Mouse (Mus musculus): ENCODE results near the gene Xrcc6. TPM values are rescaled to one million over a fixed set of nuclear protein-coding genes. Genes with fewer than 3 reads are reported as not detected.

Gene Xrcc6
- polyA plus RNA-seq, 1 experiment from 2014 or later = 57.7 TPM

DNA sequence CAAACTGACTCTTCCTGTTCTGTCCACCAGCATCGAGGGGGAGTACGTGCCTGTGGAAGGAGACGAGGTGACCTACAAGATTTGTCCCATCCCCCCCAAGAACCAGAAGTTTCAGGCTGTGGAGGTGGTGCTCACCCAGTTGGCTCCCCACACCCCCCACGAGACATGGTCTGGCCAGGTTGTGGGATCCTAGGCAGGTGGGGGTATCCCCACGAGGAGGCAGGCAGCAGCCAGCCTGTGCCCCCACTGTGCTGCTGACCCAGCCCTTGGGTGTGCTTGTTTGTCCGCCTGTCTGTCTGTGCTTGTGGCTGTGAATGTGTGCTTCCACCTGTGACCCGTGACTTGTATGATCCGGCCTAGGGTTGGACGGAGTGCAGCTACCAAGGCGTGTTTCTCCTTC, 38.6 kb upstream of the Xrcc6 start:
- H3K36me3 ChIP-seq (ENCODE audit: control insufficient read depth, insufficient read depth, low read length) = peaks cover 9% of the 10 kb centered on the region; the same call in 1 of the 2 replicates
- no peaks in the 10 kb centered on the region for H3K4me1 ChIP-seq (ENCODE audit: control insufficient read depth in 2 of 2, insufficient read depth in 2 of 2, low read length in 2 of 2)
- no peak for ATAC-seq (ENCODE audit: insufficient number of reproducible peaks, insufficient read depth, low FRiP score, low read depth)
- no peaks in the 10 kb centered on the region for H3K9me3 ChIP-seq (ENCODE audit: control insufficient read depth, low read length)
- no peak overlapping the region for H3K4me3 ChIP-seq (ENCODE audit: control insufficient read depth in 1 of 2, insufficient read depth in 1 of 2, low read depth in 1 of 2, low read length in 2 of 2)
- H3K9ac ChIP-seq (ENCODE audit: low read length) = no peak overlapping the region
- WGBS = 81% methylated on average over 10 of the region's 10 CpGs
- no peak overlapping the region for H3K27ac ChIP-seq (replicated peaks in 1 of 2; ENCODE audit: control insufficient read depth in 1 of 2, insufficient read depth in 1 of 2, low read depth in 2 of 2, low read length in 2 of 2)
- no peaks in the 10 kb centered on the region for H3K27me3 ChIP-seq (ENCODE audit: control insufficient read depth, insufficient read depth, low read length)
- no peak overlapping the region for H3K4me2 ChIP-seq (ENCODE audit: low read length)

GRCm38 (mm10) chr15:81949476-81950131, 38.0 kb upstream of the Xrcc6 start:
- H3K36me3 ChIP-seq (ENCODE audit: control insufficient read depth, insufficient read depth, low read length) = peaks cover 14% of the 10 kb centered on the region
- no peak for ATAC-seq (ENCODE audit: insufficient number of reproducible peaks, insufficient read depth, low FRiP score, low read depth)
- H3K27ac ChIP-seq (replicated peaks in 1 of 2; ENCODE audit: control insufficient read depth in 1 of 2, insufficient read depth in 1 of 2, low read depth in 2 of 2, low read length in 2 of 2) = no peak overlapping the region
- H3K9me3 ChIP-seq (ENCODE audit: control insufficient read depth, low read length) = no peaks in the 10 kb centered on the region
- H3K4me3 ChIP-seq (ENCODE audit: control insufficient read depth in 1 of 2, insufficient read depth in 1 of 2, low read depth in 1 of 2, low read length in 2 of 2) = no peak overlapping the region
- 73% methylated on average over 11 of the region's 11 CpGs for WGBS
- no peaks in the 10 kb centered on the region for H3K27me3 ChIP-seq (ENCODE audit: control insufficient read depth, insufficient read depth, low read length)
- H3K4me1 ChIP-seq (ENCODE audit: control insufficient read depth in 2 of 2, insufficient read depth in 2 of 2, low read length in 2 of 2) = no peaks in the 10 kb centered on the region
- H3K4me2 ChIP-seq (ENCODE audit: low read length) = no peak overlapping the region
- H3K9ac ChIP-seq (ENCODE audit: low read length) = no peak overlapping the region

DNA sequence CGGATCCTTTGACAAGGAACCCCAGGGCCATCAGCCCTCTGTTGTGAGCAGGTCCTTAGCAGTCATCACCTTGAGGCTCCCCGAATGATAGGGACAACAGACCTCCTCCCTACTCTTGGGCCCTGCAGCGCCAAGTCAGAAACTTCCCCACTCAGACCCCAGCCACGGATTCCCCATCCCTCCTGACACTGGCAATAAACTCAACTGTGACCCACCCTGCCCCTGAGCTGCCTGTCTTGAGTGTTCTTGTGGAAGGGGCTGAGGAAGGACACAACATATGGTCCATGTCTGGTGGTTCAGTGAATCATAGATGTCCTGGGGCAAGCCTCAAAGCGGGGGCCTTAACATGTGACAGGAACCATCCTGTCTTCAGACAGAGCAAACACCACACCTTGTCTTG, 36.9 kb upstream of the Xrcc6 start:
- 82% methylated on average over 5 of the region's 5 CpGs for WGBS
- H3K27me3 ChIP-seq (ENCODE audit: control insufficient read depth, insufficient read depth, low read length) = no peaks in the 10 kb centered on the region
- H3K27ac ChIP-seq (replicated peaks in 1 of 2; ENCODE audit: control insufficient read depth in 1 of 2, insufficient read depth in 1 of 2, low read depth in 2 of 2, low read length in 2 of 2) = no peak overlapping the region
- H3K4me1 ChIP-seq (ENCODE audit: control insufficient read depth in 2 of 2, insufficient read depth in 2 of 2, low read length in 2 of 2) = no peaks in the 10 kb centered on the region
- H3K4me2 ChIP-seq (ENCODE audit: low read length) = no peak overlapping the region
- H3K36me3 ChIP-seq (ENCODE audit: control insufficient read depth, insufficient read depth, low read length) = peaks cover 21% of the 10 kb centered on the region
- H3K9ac ChIP-seq (ENCODE audit: low read length) = no peak overlapping the region
- no peaks in the 10 kb centered on the region for H3K9me3 ChIP-seq (ENCODE audit: control insufficient read depth, low read length)
- no peak for ATAC-seq (ENCODE audit: insufficient number of reproducible peaks, insufficient read depth, low FRiP score, low read depth)
- no peak overlapping the region for H3K4me3 ChIP-seq (ENCODE audit: control insufficient read depth in 1 of 2, insufficient read depth in 1 of 2, low read depth in 1 of 2, low read length in 2 of 2)

GRCm38 (mm10) chr15:81951159-81951558, 36.5 kb upstream of the Xrcc6 start:
- no peak for ATAC-seq (ENCODE audit: insufficient number of reproducible peaks, insufficient read depth, low FRiP score, low read depth)
- Histone ChIP-seq H3K36me3 (ENCODE audit: control insufficient read depth, insufficient read depth, low read length) (peaks cover 21% of the 10 kb centered on the region), H3K27me3 (ENCODE audit: control insufficient read depth, insufficient read depth, low read length) (no peaks in the 10 kb centered on the region), H3K4me1 (ENCODE audit: control insufficient read depth in 2 of 2, insufficient read depth in 2 of 2, low read length in 2 of 2) (no peaks in the 10 kb centered on the region), H3K27ac (replicated peaks in 1 of 2; ENCODE audit: control insufficient read depth in 1 of 2, insufficient read depth in 1 of 2, low read depth in 2 of 2, low read length in 2 of 2) (no peak overlapping the region), H3K4me2 (ENCODE audit: low read length) (no peak overlapping the region), H3K4me3 (ENCODE audit: control insufficient read depth in 1 of 2, insufficient read depth in 1 of 2, low read depth in 1 of 2, low read length in 2 of 2) (no peak overlapping the region), H3K9ac (ENCODE audit: low read length) (no peak overlapping the region), H3K9me3 (ENCODE audit: control insufficient read depth, low read length) (no peaks in the 10 kb centered on the region)
- WGBS = 88% methylated on average over 9 of the region's 9 CpGs

DNA sequence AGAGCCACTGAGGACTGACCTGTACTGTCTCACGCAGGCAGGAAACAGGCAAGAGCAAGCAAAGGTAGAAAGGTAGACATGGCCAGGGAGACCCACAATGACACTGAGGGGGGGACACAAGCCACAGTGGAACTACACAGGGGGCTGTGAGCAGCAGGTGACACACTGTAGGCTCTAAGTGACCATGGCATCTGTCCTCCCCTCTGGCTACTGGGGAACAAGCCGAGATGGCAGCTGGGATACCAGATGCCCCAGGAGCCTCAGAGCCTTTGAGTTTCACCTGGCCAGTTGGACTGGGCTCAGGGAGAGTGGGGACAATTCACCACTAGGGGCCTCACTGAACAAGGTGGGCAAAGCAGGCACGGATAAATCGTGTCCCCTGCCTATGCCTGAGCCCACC, 35.3 kb upstream of the Xrcc6 start:
- Histone ChIP-seq H3K36me3 (ENCODE audit: control insufficient read depth, insufficient read depth, low read length) (peaks cover 21% of the 10 kb centered on the region), H3K4me3 (ENCODE audit: control insufficient read depth in 1 of 2, insufficient read depth in 1 of 2, low read depth in 1 of 2, low read length in 2 of 2) (no peak overlapping the region), H3K4me2 (ENCODE audit: low read length) (no peak overlapping the region), H3K27me3 (ENCODE audit: control insufficient read depth, insufficient read depth, low read length) (no peaks in the 10 kb centered on the region), H3K9me3 (ENCODE audit: control insufficient read depth, low read length) (no peaks in the 10 kb centered on the region), H3K9ac (ENCODE audit: low read length) (no peak overlapping the region), H3K27ac (replicated peaks in 1 of 2; ENCODE audit: control insufficient read depth in 1 of 2, insufficient read depth in 1 of 2, low read depth in 2 of 2, low read length in 2 of 2) (no peak overlapping the region), H3K4me1 (ENCODE audit: control insufficient read depth in 2 of 2, insufficient read depth in 2 of 2, low read length in 2 of 2) (no peaks in the 10 kb centered on the region)
- 77% methylated on average over 4 of the region's 4 CpGs for WGBS
- ATAC-seq (ENCODE audit: insufficient number of reproducible peaks, insufficient read depth, low FRiP score, low read depth) = no peak

DNA sequence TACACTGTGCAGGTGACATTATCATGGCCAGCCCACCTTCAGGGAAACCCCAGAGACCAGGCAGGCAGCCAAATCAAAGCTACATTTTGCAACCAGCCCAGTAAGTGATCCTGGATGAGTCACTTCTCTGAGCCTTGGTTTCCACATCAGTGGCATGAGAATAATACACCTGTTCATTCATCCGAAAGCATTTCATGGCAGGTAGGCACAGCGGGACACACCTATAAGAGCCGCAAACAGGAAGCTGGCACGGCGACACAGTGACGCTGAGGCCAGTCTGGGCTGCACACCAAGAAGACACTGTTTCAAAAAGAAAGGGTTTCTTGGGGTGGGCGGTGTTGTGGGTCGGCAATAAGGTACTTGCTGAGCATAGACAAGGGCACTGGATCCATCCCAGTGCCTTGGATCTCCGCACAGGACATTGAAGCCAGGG, 33.5 kb upstream of the Xrcc6 start:
- 95% methylated on average over 9 of the region's 9 CpGs for WGBS
- Histone ChIP-seq H3K27me3 (ENCODE audit: control insufficient read depth, insufficient read depth, low read length) (no peaks in the 10 kb centered on the region), H3K27ac (replicated peaks in 1 of 2; ENCODE audit: control insufficient read depth in 1 of 2, insufficient read depth in 1 of 2, low read depth in 2 of 2, low read length in 2 of 2) (no peak overlapping the region), H3K4me2 (ENCODE audit: low read length) (no peak overlapping the region), H3K4me1 (ENCODE audit: control insufficient read depth in 2 of 2, insufficient read depth in 2 of 2, low read length in 2 of 2) (no peaks in the 10 kb centered on the region), H3K9me3 (ENCODE audit: control insufficient read depth, low read length) (no peaks in the 10 kb centered on the region), H3K9ac (ENCODE audit: low read length) (no peak overlapping the region), H3K4me3 (ENCODE audit: control insufficient read depth in 1 of 2, insufficient read depth in 1 of 2, low read depth in 1 of 2, low read length in 2 of 2) (no peak overlapping the region), H3K36me3 (ENCODE audit: control insufficient read depth, insufficient read depth, low read length) (peaks cover 21% of the 10 kb centered on the region)
- ATAC-seq (ENCODE audit: insufficient number of reproducible peaks, insufficient read depth, low FRiP score, low read depth) = no peak

DNA sequence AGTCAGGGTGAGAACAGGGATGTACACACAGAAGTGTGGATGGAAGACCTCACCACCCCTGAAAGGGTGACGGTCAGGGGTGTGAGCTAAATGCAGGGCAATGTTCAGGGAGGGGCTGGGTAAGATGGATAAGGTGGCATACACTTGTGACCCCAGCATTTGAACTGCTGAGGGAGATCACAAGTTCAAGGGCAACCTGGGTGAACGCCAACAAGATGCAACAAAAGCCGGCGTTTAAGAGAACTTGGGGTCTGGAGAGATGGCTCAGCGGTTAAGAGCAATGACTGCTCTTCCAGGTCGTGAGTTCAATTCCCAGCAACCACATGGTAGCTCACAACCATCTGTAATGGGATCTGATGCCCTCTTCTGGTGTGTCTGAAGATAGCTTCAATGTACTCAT, 32.9 kb upstream of the Xrcc6 start:
- H3K4me1 ChIP-seq (ENCODE audit: control insufficient read depth in 2 of 2, insufficient read depth in 2 of 2, low read length in 2 of 2) = 0 out of 4 replicates have a peak, but pooled peaks cover 0 to 5% of the 10 kb centered on the region in 2 experiments
- WGBS = 92% methylated on average over 6 of the region's 6 CpGs
- no peak overlapping the region for H3K4me2 ChIP-seq (ENCODE audit: low read length)
- no peak overlapping the region for H3K9ac ChIP-seq (ENCODE audit: low read length)
- H3K36me3 ChIP-seq (ENCODE audit: control insufficient read depth, insufficient read depth, low read length) = peaks cover 21% of the 10 kb centered on the region
- H3K27me3 ChIP-seq (ENCODE audit: control insufficient read depth, insufficient read depth, low read length) = no peaks in the 10 kb centered on the region
- no peak overlapping the region for H3K4me3 ChIP-seq (ENCODE audit: control insufficient read depth in 1 of 2, insufficient read depth in 1 of 2, low read depth in 1 of 2, low read length in 2 of 2)
- no peaks in the 10 kb centered on the region for H3K9me3 ChIP-seq (ENCODE audit: control insufficient read depth, low read length)
- ATAC-seq (ENCODE audit: insufficient number of reproducible peaks, insufficient read depth, low FRiP score, low read depth) = no peak
- H3K27ac ChIP-seq (replicated peaks in 1 of 2; ENCODE audit: control insufficient read depth in 1 of 2, insufficient read depth in 1 of 2, low read depth in 2 of 2, low read length in 2 of 2) = no peak overlapping the region

GRCm38 (mm10) chr15:81955414-81955813, 32.2 kb upstream of the Xrcc6 start:
- no peak overlapping the region for H3K27ac ChIP-seq (replicated peaks in 1 of 2; ENCODE audit: control insufficient read depth in 1 of 2, insufficient read depth in 1 of 2, low read depth in 2 of 2, low read length in 2 of 2)
- H3K4me1 ChIP-seq (ENCODE audit: control insufficient read depth in 2 of 2, insufficient read depth in 2 of 2, low read length in 2 of 2) = 0 out of 4 replicates have a peak, but pooled peaks cover 0 to 6% of the 10 kb centered on the region in 2 experiments
- H3K27me3 ChIP-seq (ENCODE audit: control insufficient read depth, insufficient read depth, low read length) = no peaks in the 10 kb centered on the region
- no peak overlapping the region for H3K4me3 ChIP-seq (ENCODE audit: control insufficient read depth in 1 of 2, insufficient read depth in 1 of 2, low read depth in 1 of 2, low read length in 2 of 2)
- H3K9ac ChIP-seq (ENCODE audit: low read length) = no peak overlapping the region
- no peaks in the 10 kb centered on the region for H3K9me3 ChIP-seq (ENCODE audit: control insufficient read depth, low read length)
- no peak for ATAC-seq (ENCODE audit: insufficient number of reproducible peaks, insufficient read depth, low FRiP score, low read depth)
- no peak overlapping the region for H3K4me2 ChIP-seq (ENCODE audit: low read length)
- peaks cover 21% of the 10 kb centered on the region for H3K36me3 ChIP-seq (ENCODE audit: control insufficient read depth, insufficient read depth, low read length)
- WGBS = 90% methylated on average over 15 of the region's 15 CpGs
